Mouse (Mus musculus): Measurements from ENCODE around the gene Olfr1220. TPM values are rescaled to one million over a fixed set of nuclear protein-coding genes. Genes with fewer than 3 reads are reported as not detected.

Gene Olfr1220
- total and polyA plus RNA-seq, 2 experiments from 2014 or later = not detected

GRCm38 (mm10) chr2:89081487-89081886 is 25.1 kb downstream of the Olfr1220 start:
- H3K4me3 ChIP-seq (ENCODE audit: low read length) = no peak overlapping the region
- H3K27me3 ChIP-seq (ENCODE audit: insufficient read depth, low read length) = no peaks in the 10 kb centered on the region
- no peak for DNase-seq (ENCODE audit: low spot score)
- no peak for ATAC-seq
- H3K4me2 ChIP-seq (ENCODE audit: low read depth, low read length) = no peak overlapping the region
- no peaks in the 10 kb centered on the region for H3K36me3 ChIP-seq (ENCODE audit: insufficient read depth, low read length)
- H3K9ac ChIP-seq (replicated peaks; ENCODE audit: low read length) = no peak overlapping the region
- H3K4me1 ChIP-seq (ENCODE audit: insufficient read depth, low read length) = no peaks in the 10 kb centered on the region
- H3K27ac ChIP-seq = no peak overlapping the region
- TF ChIP-seq CTCF (IDR thresholded peaks at IDR 0.05; ENCODE audit: low read depth) = no peak
- H3K9me3 ChIP-seq (ENCODE audit: low read length) = no peaks in the 10 kb centered on the region

- Histone ChIP-seq H3K9me3 (ENCODE audit: low read length) (no peaks in the 10 kb centered on the region), H3K4me1 (ENCODE audit: insufficient read depth, low read length) (no peaks in the 10 kb centered on the region), H3K27me3 (ENCODE audit: insufficient read depth, low read length) (no peaks in the 10 kb centered on the region), H3K4me2 (ENCODE audit: low read depth, low read length) (no peak within 1 kb of the TSS), H3K36me3 (ENCODE audit: insufficient read depth, low read length) (no peaks in the 10 kb centered on the region), H3K9ac (replicated peaks; ENCODE audit: low read length) (no peak within 1 kb of the TSS), H3K27ac (no peak within 1 kb of the TSS), H3K4me3 (ENCODE audit: low read length) (no peak within 1 kb of the TSS)
- no peak for ATAC-seq
- no peak for TF ChIP-seq CTCF (IDR thresholded peaks at IDR 0.05; ENCODE audit: low read depth)
- no peak for DNase-seq (ENCODE audit: low spot score)
These were observed 45.5 kb downstream of the Olfr1220 start, which contains the start of gene Olfr1218 for GRCm38 (mm10) chr2:89061087-89061486. Gene Olfr1218, minus strand, starts transcription at chr2:89061187.

Other genes starting within 250 kb of the Olfr1220 start
- gene Olfr1206, start 243.6 kb downstream of the Olfr1220 start, total RNA-seq (2014; rRNA removed) = not detected in 2 replicates
- gene Olfr1206, start 243.6 kb downstream of the Olfr1220 start, polyA plus RNA-seq (2015; fragmentation: Nextera tagmentation; extraction: Ambion mirVana) = not detected in 2 replicates
- gene Olfr1208, start 204.5 kb downstream of the Olfr1220 start, total RNA-seq (2014; rRNA removed) = not detected in 2 replicates
- not detected in 2 replicates for gene Olfr1208, start 204.5 kb downstream of the Olfr1220 start, polyA plus RNA-seq (2015; fragmentation: Nextera tagmentation; extraction: Ambion mirVana)
- not detected in 2 replicates for gene Olfr1209, start 191.7 kb downstream of the Olfr1220 start, total RNA-seq (2014; rRNA removed)
- not detected in 2 replicates for gene Olfr1209, start 191.7 kb downstream of the Olfr1220 start, polyA plus RNA-seq (2015; fragmentation: Nextera tagmentation; extraction: Ambion mirVana)
- gene Olfr1211, start 168.7 kb downstream of the Olfr1220 start, total RNA-seq (2014; rRNA removed) = not detected in 2 replicates
- not detected in 2 replicates for gene Olfr1211, start 168.7 kb downstream of the Olfr1220 start, polyA plus RNA-seq (2015; fragmentation: Nextera tagmentation; extraction: Ambion mirVana)
- not detected in 2 replicates for gene Olfr1212, start 152.9 kb downstream of the Olfr1220 start, total RNA-seq (2014; rRNA removed)
- not detected in 2 replicates for gene Olfr1212, start 152.9 kb downstream of the Olfr1220 start, polyA plus RNA-seq (2015; fragmentation: Nextera tagmentation; extraction: Ambion mirVana)
- not detected in 2 replicates for gene Gm13762, start 126.6 kb downstream of the Olfr1220 start, total RNA-seq (2014; rRNA removed)
- gene Gm13762, start 126.6 kb downstream of the Olfr1220 start, polyA plus RNA-seq (2015; fragmentation: Nextera tagmentation; extraction: Ambion mirVana) = not detected in 2 replicates
- not detected in 2 replicates for gene Olfr1214, start 114.2 kb downstream of the Olfr1220 start, total RNA-seq (2014; rRNA removed)
- not detected in 2 replicates for gene Olfr1214, start 114.2 kb downstream of the Olfr1220 start, polyA plus RNA-seq (2015; fragmentation: Nextera tagmentation; extraction: Ambion mirVana)
- gene Olfr1215, start 99.9 kb downstream of the Olfr1220 start, total RNA-seq (2014; rRNA removed) = not detected in 2 replicates
- gene Olfr1215, start 99.9 kb downstream of the Olfr1220 start, polyA plus RNA-seq (2015; fragmentation: Nextera tagmentation; extraction: Ambion mirVana) = not detected in 2 replicates
- gene Olfr1216, start 88.5 kb downstream of the Olfr1220 start, total RNA-seq (2014; rRNA removed) = not detected in 2 replicates
- not detected in 2 replicates for gene Olfr1216, start 88.5 kb downstream of the Olfr1220 start, polyA plus RNA-seq (2015; fragmentation: Nextera tagmentation; extraction: Ambion mirVana)
- not detected in 2 replicates for gene Olfr1217, start 74.8 kb downstream of the Olfr1220 start, total RNA-seq (2014; rRNA removed)
- gene Olfr1217, start 74.8 kb downstream of the Olfr1220 start, polyA plus RNA-seq (2015; fragmentation: Nextera tagmentation; extraction: Ambion mirVana) = not detected in 2 replicates
- gene Olfr1218, start 45.6 kb downstream of the Olfr1220 start, total RNA-seq (2014; rRNA removed) = not detected in 2 replicates
- gene Olfr1218, start 45.6 kb downstream of the Olfr1220 start, polyA plus RNA-seq (2015; fragmentation: Nextera tagmentation; extraction: Ambion mirVana) = not detected in 2 replicates
- gene Olfr1219, start 23.3 kb downstream of the Olfr1220 start, total RNA-seq (2014; rRNA removed) = not detected in 2 replicates
- gene Olfr1219, start 23.3 kb downstream of the Olfr1220 start, polyA plus RNA-seq (2015; fragmentation: Nextera tagmentation; extraction: Ambion mirVana) = not detected in 2 replicates
- gene Olfr1221, start 10.4 kb upstream of the Olfr1220 start, total RNA-seq (2014; rRNA removed) = not detected in 2 replicates
- gene Olfr1221, start 10.4 kb upstream of the Olfr1220 start, polyA plus RNA-seq (2015; fragmentation: Nextera tagmentation; extraction: Ambion mirVana) = not detected in 2 replicates
- gene Olfr1222, start 26.2 kb upstream of the Olfr1220 start, total RNA-seq (2014; rRNA removed) = not detected in 2 replicates
- not detected in 2 replicates for gene Olfr1222, start 26.2 kb upstream of the Olfr1220 start, polyA plus RNA-seq (2015; fragmentation: Nextera tagmentation; extraction: Ambion mirVana)
- not detected in 2 replicates for gene Olfr1223, start 44.7 kb upstream of the Olfr1220 start, total RNA-seq (2014; rRNA removed)
- not detected in 2 replicates for gene Olfr1223, start 44.7 kb upstream of the Olfr1220 start, polyA plus RNA-seq (2015; fragmentation: Nextera tagmentation; extraction: Ambion mirVana)
- not detected in 2 replicates for gene Olfr1224-ps1, start 57.3 kb upstream of the Olfr1220 start, total RNA-seq (2014; rRNA removed)
- gene Olfr1224-ps1, start 57.3 kb upstream of the Olfr1220 start, polyA plus RNA-seq (2015; fragmentation: Nextera tagmentation; extraction: Ambion mirVana) = not detected in 2 replicates
- gene Olfr1225, start 67.8 kb upstream of the Olfr1220 start, total RNA-seq (2014; rRNA removed) = not detected in 2 replicates
- gene Olfr1225, start 67.8 kb upstream of the Olfr1220 start, polyA plus RNA-seq (2015; fragmentation: Nextera tagmentation; extraction: Ambion mirVana) = not detected in 2 replicates
- not detected in 2 replicates for gene Olfr1226, start 93.2 kb upstream of the Olfr1220 start, total RNA-seq (2014; rRNA removed)
- not detected in 2 replicates for gene Olfr1226, start 93.2 kb upstream of the Olfr1220 start, polyA plus RNA-seq (2015; fragmentation: Nextera tagmentation; extraction: Ambion mirVana)
- gene Olfr1228, start 147.2 kb upstream of the Olfr1220 start, total RNA-seq (2014; rRNA removed) = not detected in 2 replicates
- not detected in 2 replicates for gene Olfr1228, start 147.2 kb upstream of the Olfr1220 start, polyA plus RNA-seq (2015; fragmentation: Nextera tagmentation; extraction: Ambion mirVana)
- not detected in 2 replicates for gene Olfr1229, start 181.2 kb upstream of the Olfr1220 start, total RNA-seq (2014; rRNA removed)
- gene Olfr1229, start 181.2 kb upstream of the Olfr1220 start, polyA plus RNA-seq (2015; fragmentation: Nextera tagmentation; extraction: Ambion mirVana) = not detected in 2 replicates
- not detected in 2 replicates for gene Olfr1230, start 190.4 kb upstream of the Olfr1220 start, total RNA-seq (2014; rRNA removed)
- gene Olfr1230, start 190.4 kb upstream of the Olfr1220 start, polyA plus RNA-seq (2015; fragmentation: Nextera tagmentation; extraction: Ambion mirVana) = not detected in 2 replicates
- gene Olfr1231, start 200.2 kb upstream of the Olfr1220 start, total RNA-seq (2014; rRNA removed) = not detected in 2 replicates
- not detected in 2 replicates for gene Olfr1231, start 200.2 kb upstream of the Olfr1220 start, polyA plus RNA-seq (2015; fragmentation: Nextera tagmentation; extraction: Ambion mirVana)
- not detected in 2 replicates for gene Olfr1232, start 222.8 kb upstream of the Olfr1220 start, total RNA-seq (2014; rRNA removed)
- not detected in 2 replicates for gene Olfr1232, start 222.8 kb upstream of the Olfr1220 start, polyA plus RNA-seq (2015; fragmentation: Nextera tagmentation; extraction: Ambion mirVana)
- not detected in 2 replicates for gene Olfr1233, start 235.6 kb upstream of the Olfr1220 start, total RNA-seq (2014; rRNA removed)
- gene Olfr1233, start 235.6 kb upstream of the Olfr1220 start, polyA plus RNA-seq (2015; fragmentation: Nextera tagmentation; extraction: Ambion mirVana) = not detected in 2 replicates

Data from hindbrain, postnatal 0 days (tissue).